Mouse (Mus musculus) megakaryocyte, embryonic 14.5 days (primary cell): ENCODE results near the gene Strbp.

ENCODE experiments used
- FLI1 ChIP-seq: IDR thresholded peaks from 2 replicates; pipeline ENCODE4 v1.6.1; 2012; ENCODE audit warnings: low read length, inconsistent platforms, mixed read lengths
- GATA1 ChIP-seq: IDR thresholded peaks from 3 replicates; pipeline ENCODE4 v1.6.1; 2012; ENCODE audit warnings: mixed read lengths, low read length, inconsistent platforms, borderline replicate concordance

- TF ChIP-seq GATA1: no peak
- no peak for TF ChIP-seq FLI1
Measured at GRCm38 (mm10) chr2:37747909-37748308, 44.2 kb upstream of the Strbp start.
